In genomic region chr4:143171600-143172290, GRCm38 (mm10) we compare ENCODE assay signal across 18 mouse cellular contexts. TPM values are rescaled to one million over a fixed set of nuclear protein-coding genes. Genes with fewer than 3 reads are reported as not detected.
DNase-seq lines count a peak whose midpoint lies in the region; ATAC-seq lines count a peak whose summit lies in the region.
"Had no signal": no experiment of that assay in that cellular context is flagged by ENCODE, and none has a peak within 500 bp of the region (broad histone marks: within the 10 kb centered on the region; RNA-seq: fewer than 3 reads in every experiment).

No protein-coding gene starts in this region.

- H3K36me3 ChIP-seq in splenic B cell, adult 2 months (ENCODE audit: control insufficient read depth, insufficient read depth, low read length, poor library complexity, severe bottlenecking) = 0 out of 2 replicates have a peak, but pooled peaks cover 3% of the 10 kb centered on the region
- H3K36me3 ChIP-seq: intestine, embryonic 15.5 days had no signal

- peak; percentile 70 for ATAC-seq in activated CD4-positive, CD25-positive, alpha-beta regulatory T cell, adult 4 months
- ATAC-seq: forebrain, embryonic 16.5 days; intestine, embryonic 15.5 days had no signal

- DNase-seq in A20 (ENCODE audit: low read depth, low spot score) = peak; percentile 74
- DNase-seq in B cell, adult 2 months = peak; percentile 27 to 36
- peak; percentile 38 for DNase-seq in splenic B cell, adult 2 months (ENCODE audit: low read depth, low spot score)
- no peak for DNase-seq in cerebellum, adult 18-20 months
- DNase-seq in layer of hippocampus, postnatal 25 days (ENCODE audit: extremely low spot score in 1 of 2, low spot score in 1 of 2) = no peak
- DNase-seq: adrenal gland, postnatal 10 days; cerebellum, adult 11 months; cerebellum, adult 9-10 months; cerebellum, postnatal 25 days; gastrocnemius, postnatal 10 days; heart, adult 2 months had no signal

- H3K27me3 ChIP-seq in splenic B cell, adult 2 months (ENCODE audit: control insufficient read depth, insufficient read depth, low read length, poor library complexity, severe bottlenecking) = no peaks in the 10 kb centered on the region
- H3K27me3 ChIP-seq: embryonic facial prominence, embryonic 12.5 days; forebrain, embryonic 12.5 days; heart, embryonic 12.5 days; hindbrain, embryonic 15.5 days; intestine, embryonic 15.5 days had no signal

RNA-seq across cellular contexts. Expression of gene Prdm2, which starts 41.0 kb away (rescaled TPM):
- 10 to 100 TPM; 27.6 to 31.4 TPM for polyA plus RNA-seq in activated CD4-positive, CD25-positive, alpha-beta regulatory T cell, adult 4 months (2017; shearing (Covaris generic))
- 10 to 100 TPM; 42.2 to 43.1 TPM for total RNA-seq in layer of hippocampus, postnatal 25 days (2021)

Comparison
In these comparisons a context has a peak if more than half of its experiments do, and no peak if none do; other contexts are left out.
1. DNase-seq: peak in A20 (single experiment), B cell, adult 2 months (2 of 2) and splenic B cell, adult 2 months (single experiment); none in cerebellum, adult 18-20 months (0 of 2) and layer of hippocampus, postnatal 25 days (0 of 2).